Mouse (Mus musculus): ENCODE measurements around the gene Mpp2.

GRCm38 (mm10) chr11:102040138-102040524 is 48.2 kb downstream of the Mpp2 start:
- TF ChIP-seq CTCF (IDR thresholded peaks at IDR 0.05; ENCODE audit: borderline replicate concordance, insufficient read depth, low read length), result peak; percentile 68
- no peak for TF ChIP-seq POLR2A (IDR thresholded peaks at IDR 0.05; ENCODE audit: low read depth, low read length)
